Mouse (Mus musculus) forebrain, postnatal 0 days (tissue): ENCODE data around the gene Qtrt1. TPM values are rescaled to one million over a fixed set of nuclear protein-coding genes. Genes with fewer than 3 reads are reported as not detected.

Experiments
- ATAC-seq: fragments of 200-750 bp; cut with Nextera tagmentation; 2 replicates; pipeline ENCODE4 v1.8.0; 2017; ENCODE audit warnings: mild to moderate bottlenecking, moderate library complexity
- DNase-seq: peaks from one replicate; pipeline ENCODE4 v3.0.0-alpha.2; 2015
- H3K27ac ChIP-seq: fragments of 300-500 bp; sonication (generic); 2 replicates; pipeline ENCODE4 v1.5.1; 2014; ENCODE audit warnings: low read depth, mild to moderate bottlenecking, antibody characterized with exemption, low read length, moderate library complexity, mixed read lengths
- H3K27me3 ChIP-seq: fragments of 300-500 bp; sonication (generic); 2 replicates; pipeline ENCODE4 v1.6.1; 2014; ENCODE audit warnings: mild to moderate bottlenecking, low read length, mixed read lengths; ENCODE audit not compliant: insufficient read depth
- H3K36me3 ChIP-seq: fragments of 300-500 bp; sonication (generic); 2 replicates; pipeline ENCODE4 v1.6.1; 2014; ENCODE audit warnings: mild to moderate bottlenecking, moderate library complexity; ENCODE audit not compliant: insufficient read depth
- H3K4me1 ChIP-seq: fragments of 300-500 bp; sonication (generic); 2 replicates; pipeline ENCODE4 v1.6.1; 2014; ENCODE audit warnings: antibody characterized with exemption; ENCODE audit not compliant: insufficient read depth
- H3K4me2 ChIP-seq: fragments of 300-500 bp; sonication (generic); 2 replicates; pipeline ENCODE4 v1.6.1; 2014; ENCODE audit warnings: low read depth, mild to moderate bottlenecking, moderate library complexity
- H3K4me3 ChIP-seq: fragments of 300-500 bp; sonication (generic); 2 replicates; pipeline ENCODE4 v1.5.1; 2014; ENCODE audit warnings: low read depth, low read length, mixed read lengths
- H3K9ac ChIP-seq: fragments of 300-500 bp; sonication (generic); 2 replicates; pipeline ENCODE4 v1.6.1; 2014; ENCODE audit warnings: mild to moderate bottlenecking
- H3K9me3 ChIP-seq: fragments of 300-500 bp; sonication (generic); 2 replicates; pipeline ENCODE4 v1.6.1; 2016; ENCODE audit warnings: low read length
- CTCF ChIP-seq: sonication (generic); IDR thresholded peaks from 2 replicates; pipeline ENCODE4 v1.5.1; 2016; ENCODE audit warnings: antibody characterized with exemption, control low read depth, low read depth
- WGBS: fragments of 180-500 bp; shearing (Covaris S2); extraction: QIAGEN DNeasy Blood & Tissue Kit; methylation state at CpG from one replicate; pipeline ENCODE4 v1.1.7; 2014; 5-methylcytosine and 5-hydroxymethylcytosine counted together
- polyA plus RNA-seq: library from polyadenylated mRNA; unstranded; fragments of >200 nt; fragmentation: Nextera tagmentation; extraction: Ambion mirVana; gene quantifications from 2 replicates; pipeline ENCODE4 v1.2.1, GENCODE M21; 2015
- total RNA-seq: library from RNA; depleted of rRNA; stranded (reverse); fragments of >200 nt; gene quantifications from 2 replicates; pipeline ENCODE4 v1.2.3, GENCODE M21; 2014

The Qtrt1 gene
- total and polyA plus RNA-seq, 2 experiments from 2014 or later: 34.8 to 37.7 TPM

DNA sequence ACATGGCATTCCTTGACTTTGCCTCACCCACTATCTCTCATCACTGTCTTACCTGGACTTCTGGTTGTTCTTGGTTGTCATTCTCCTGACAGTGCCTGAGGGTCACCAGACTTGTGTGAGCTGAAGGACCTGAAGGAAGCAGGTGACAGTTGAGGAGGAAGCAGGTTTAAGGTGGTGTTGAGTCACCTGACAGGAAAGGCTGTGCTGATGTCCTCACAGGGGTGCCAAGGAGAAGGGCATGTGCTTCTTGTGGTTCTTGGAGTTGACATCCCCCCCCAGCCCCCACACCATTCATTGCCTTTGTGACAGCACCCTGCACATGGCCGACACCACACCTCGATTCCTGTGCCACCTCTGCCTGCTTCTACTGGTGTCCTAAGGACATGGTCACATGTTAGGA lies 36.1 kb downstream of the Qtrt1 start:
- no peaks in the 10 kb centered on the region for H3K9me3 ChIP-seq
- no peak overlapping the region for H3K4me2 ChIP-seq
- no peak for DNase-seq
- WGBS: 97% methylated on average over 2 of the region's 2 CpGs
- ATAC-seq: no peak
- H3K4me1 ChIP-seq: no peaks in the 10 kb centered on the region
- H3K4me3 ChIP-seq: no peak overlapping the region
- TF ChIP-seq CTCF: no peak
- no peaks in the 10 kb centered on the region for H3K27me3 ChIP-seq
- H3K27ac ChIP-seq: no peak overlapping the region
- no peaks in the 10 kb centered on the region for H3K36me3 ChIP-seq
- H3K9ac ChIP-seq: no peak overlapping the region

DNA sequence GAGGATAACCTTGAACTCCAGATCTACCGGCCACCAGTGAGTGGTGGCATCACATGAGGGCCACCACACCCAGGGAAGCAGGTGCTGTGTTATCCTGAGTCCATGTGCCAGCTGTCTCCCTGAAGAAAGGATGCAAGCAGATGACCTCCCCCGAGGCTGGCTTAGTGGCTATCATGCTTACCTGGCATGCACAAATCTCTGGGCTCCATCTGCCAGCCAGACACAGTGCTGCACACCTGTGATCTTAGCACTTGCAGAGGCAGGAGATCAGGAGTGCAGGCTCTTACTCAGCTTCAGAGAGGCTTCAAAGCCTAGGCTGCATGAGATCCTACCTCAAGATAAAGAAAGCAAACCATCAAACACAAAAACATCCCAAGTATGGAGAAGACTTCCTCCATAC lies 38.1 kb downstream of the Qtrt1 start:
- whole genome bisulfite sequencing: 93% methylated on average over 2 of the region's 2 CpGs

DNA sequence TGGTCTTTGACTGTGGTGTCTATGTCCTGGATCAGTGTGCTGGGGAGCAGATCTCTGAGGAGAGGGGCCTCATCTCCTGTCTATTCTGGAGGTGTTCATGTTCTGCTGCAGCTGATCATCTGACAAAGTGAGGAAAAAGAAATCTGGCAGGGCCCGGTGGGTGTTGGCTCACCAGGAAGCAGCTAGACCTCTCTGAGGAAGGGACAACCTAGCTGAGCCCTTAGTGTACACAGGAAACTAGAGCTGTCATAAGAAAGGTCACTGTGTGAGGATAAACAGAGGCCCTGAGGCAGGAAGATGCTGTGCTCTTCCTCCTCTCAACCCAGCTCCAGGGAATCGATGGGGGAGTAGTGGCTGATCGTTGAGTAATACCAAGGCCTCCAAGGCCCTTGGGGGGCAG lies 38.6 kb downstream of the Qtrt1 start:
- no peak overlapping the region for H3K27ac ChIP-seq
- ATAC-seq: no peak
- no peaks in the 10 kb centered on the region for H3K9me3 ChIP-seq
- H3K9ac ChIP-seq: no peak overlapping the region
- DNase-seq: no peak
- no peaks in the 10 kb centered on the region for H3K36me3 ChIP-seq
- H3K4me3 ChIP-seq: no peak overlapping the region
- TF ChIP-seq CTCF: no peak
- no peaks in the 10 kb centered on the region for H3K27me3 ChIP-seq
- H3K4me2 ChIP-seq: no peak overlapping the region
- no peaks in the 10 kb centered on the region for H3K4me1 ChIP-seq
- WGBS: 97% methylated on average over 3 of the region's 3 CpGs

More for the DNA sequence above, 38.1 kb downstream of the Qtrt1 start:
- no peak overlapping the region for H3K4me3 ChIP-seq
- H3K9ac ChIP-seq: no peak overlapping the region
- no peak overlapping the region for H3K27ac ChIP-seq
- DNase-seq: no peak
- H3K27me3 ChIP-seq: no peaks in the 10 kb centered on the region
- no peaks in the 10 kb centered on the region for H3K9me3 ChIP-seq
- no peak for TF ChIP-seq CTCF
- H3K36me3 ChIP-seq: no peaks in the 10 kb centered on the region
- no peaks in the 10 kb centered on the region for H3K4me1 ChIP-seq
- no peak overlapping the region for H3K4me2 ChIP-seq
- ATAC-seq: no peak

DNA sequence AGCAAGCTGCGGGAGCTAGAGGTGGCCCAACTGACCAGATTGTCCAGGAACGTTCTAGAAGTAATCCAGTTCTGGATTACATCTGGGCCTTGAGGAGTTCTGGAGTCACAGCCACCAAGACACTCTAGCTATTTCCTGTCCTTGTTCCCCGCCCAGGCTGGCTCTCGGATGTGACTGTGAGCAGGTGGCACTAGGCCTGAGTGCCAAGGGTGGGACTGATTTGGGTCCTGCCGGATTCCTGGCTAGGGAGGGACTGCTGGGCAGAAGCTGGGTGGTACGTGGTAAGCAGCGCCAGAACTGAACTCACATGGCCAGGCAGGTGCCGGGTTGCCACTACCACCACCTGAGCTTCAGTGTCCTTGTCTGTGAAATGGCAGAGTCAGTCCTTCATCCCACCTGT lies 39.8 kb downstream of the Qtrt1 start:
- no peaks in the 10 kb centered on the region for H3K36me3 ChIP-seq
- no peak for DNase-seq
- WGBS: 81% methylated on average over 8 of the region's 8 CpGs
- H3K4me2 ChIP-seq: no peak overlapping the region
- no peak overlapping the region for H3K4me3 ChIP-seq
- ATAC-seq: no peak
- no peaks in the 10 kb centered on the region for H3K9me3 ChIP-seq
- H3K4me1 ChIP-seq: no peaks in the 10 kb centered on the region
- H3K9ac ChIP-seq: no peak overlapping the region
- no peaks in the 10 kb centered on the region for H3K27me3 ChIP-seq
- H3K27ac ChIP-seq: no peak overlapping the region
- TF ChIP-seq CTCF: no peak

DNA sequence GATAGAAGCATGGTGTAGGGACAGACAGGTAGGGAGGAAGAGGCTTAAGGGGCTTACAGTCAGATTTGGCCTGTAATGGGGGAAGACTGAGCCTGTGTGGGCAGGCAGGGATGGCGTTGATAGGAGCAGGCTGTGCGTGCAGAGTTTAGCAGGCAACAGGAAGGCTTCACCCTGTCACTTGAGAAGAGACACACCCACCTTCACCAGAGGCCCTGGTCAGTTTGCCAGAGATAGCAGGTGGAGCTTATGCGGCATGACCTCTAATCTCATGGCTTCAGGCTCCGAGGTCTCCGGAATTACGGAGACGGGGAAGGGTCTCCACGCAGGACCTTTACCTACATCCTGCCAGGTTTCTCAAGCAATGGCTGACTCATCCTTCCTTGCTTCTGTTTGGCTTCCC lies 40.2 kb downstream of the Qtrt1 start:
- no peaks in the 10 kb centered on the region for H3K27me3 ChIP-seq
- no peak for TF ChIP-seq CTCF
- H3K4me3 ChIP-seq: no peak overlapping the region
- H3K9ac ChIP-seq: no peak overlapping the region
- ATAC-seq (no peak), DNase-seq (no peak)
- H3K4me1 ChIP-seq: no peaks in the 10 kb centered on the region
- no peak overlapping the region for H3K27ac ChIP-seq
- H3K36me3 ChIP-seq: no peaks in the 10 kb centered on the region
- H3K9me3 ChIP-seq: no peaks in the 10 kb centered on the region
- 87% methylated on average over 8 of the region's 8 CpGs for WGBS
- H3K4me2 ChIP-seq: no peak overlapping the region

DNA sequence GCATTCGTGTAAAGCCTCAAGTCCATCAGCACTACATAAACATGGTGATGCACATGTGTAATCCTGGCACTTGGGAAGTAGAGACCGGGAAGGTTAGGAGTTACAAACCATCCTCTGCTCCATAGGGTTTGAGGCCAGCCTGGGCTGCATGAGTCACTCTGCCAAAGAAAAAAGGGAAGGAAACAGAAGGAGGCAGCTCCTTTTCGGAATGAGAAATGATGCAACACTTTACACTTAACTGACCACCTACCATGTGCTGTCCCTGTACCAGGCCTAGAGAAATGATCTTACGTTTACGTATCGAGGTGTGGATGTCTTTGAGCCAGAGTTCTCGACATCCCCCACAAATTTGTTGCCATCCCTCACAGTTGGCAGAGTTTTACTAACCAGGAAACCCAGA lies 41.4 kb downstream of the Qtrt1 start:
- H3K4me3 ChIP-seq: no peak overlapping the region
- H3K4me2 ChIP-seq: no peak overlapping the region
- no peak overlapping the region for H3K27ac ChIP-seq
- H3K9me3 ChIP-seq: no peaks in the 10 kb centered on the region
- no peaks in the 10 kb centered on the region for H3K36me3 ChIP-seq
- TF ChIP-seq CTCF: no peak
- 91% methylated on average over 7 of the region's 7 CpGs for WGBS
- H3K27me3 ChIP-seq: no peaks in the 10 kb centered on the region
- DNase-seq (no peak), ATAC-seq (no peak)
- H3K4me1 ChIP-seq: no peaks in the 10 kb centered on the region
- no peak overlapping the region for H3K9ac ChIP-seq

DNA sequence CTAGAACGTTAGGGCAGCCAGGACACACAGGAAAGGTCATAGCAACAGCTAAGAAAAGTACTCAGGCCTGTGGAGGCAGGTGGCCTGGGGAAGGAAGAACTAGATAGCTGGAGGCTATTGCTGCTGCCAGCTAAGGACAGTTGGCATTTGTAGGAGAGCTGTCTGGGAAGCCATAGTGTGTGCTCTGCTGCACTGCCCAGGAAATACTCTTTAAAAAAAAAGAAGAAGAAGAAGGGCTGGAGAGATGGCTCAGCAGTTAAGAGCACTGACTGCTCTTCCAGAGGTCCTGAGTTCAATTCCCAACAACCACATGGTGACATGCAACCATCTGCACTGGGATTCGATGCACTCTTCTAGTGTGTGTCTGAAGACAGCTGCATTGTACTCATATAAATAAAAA lies 41.8 kb downstream of the Qtrt1 start:
- Histone ChIP-seq H3K27ac (no peak overlapping the region), H3K9ac (no peak overlapping the region), H3K9me3 (no peaks in the 10 kb centered on the region), H3K4me3 (no peak overlapping the region), H3K36me3 (no peaks in the 10 kb centered on the region), H3K27me3 (no peaks in the 10 kb centered on the region), H3K4me1 (no peaks in the 10 kb centered on the region), H3K4me2 (no peak overlapping the region)
- DNase-seq: no peak
- TF ChIP-seq CTCF: no peak
- 94% methylated on average over 2 of the region's 2 CpGs for WGBS
- no peak for ATAC-seq

DNA sequence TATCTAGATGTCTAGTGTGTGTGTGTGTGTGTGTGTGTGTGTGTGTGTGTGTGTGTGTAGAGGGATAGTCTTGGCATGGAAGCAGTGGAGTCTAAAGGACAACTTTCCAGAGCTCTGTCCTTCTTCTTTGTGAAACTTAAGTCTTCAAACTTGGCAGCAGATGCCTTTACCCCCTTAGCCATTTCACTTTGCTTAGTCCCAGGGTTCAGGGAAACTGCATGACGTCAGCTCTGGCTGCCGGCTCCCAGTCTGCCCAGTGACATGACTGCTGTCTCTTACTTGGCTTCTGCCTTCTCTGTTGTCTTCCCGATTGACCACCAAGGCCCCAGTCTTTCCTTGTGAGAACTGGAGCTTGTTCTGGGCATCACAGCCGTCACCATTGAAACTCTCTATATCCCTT lies 42.9 kb downstream of the Qtrt1 start:
- Histone ChIP-seq H3K4me3 (no peak overlapping the region), H3K9ac (no peak overlapping the region), H3K27me3 (no peaks in the 10 kb centered on the region), H3K9me3 (no peaks in the 10 kb centered on the region), H3K4me2 (no peak overlapping the region), H3K36me3 (0 out of 2 replicates have a peak, but pooled peaks cover 2% of the 10 kb centered on the region), H3K4me1 (no peaks in the 10 kb centered on the region), H3K27ac (no peak overlapping the region)
- no peak for DNase-seq
- WGBS: 76% methylated on average over 4 of the region's 4 CpGs
- no peak for ATAC-seq
- no peak for TF ChIP-seq CTCF
